Mouse (Mus musculus) mature B cell (primary cell): ENCODE measurements around the gene Ppp2r5c.

Experiments used
- in situ Hi-C: fragments of 300-500 bp; cut with MboI; formaldehyde crosslinking; loops from 2 replicates; pipeline ENCODE4 v1.14.3; 2019

The Ppp2r5c gene

GRCm38 (mm10) chr12:110446290-110447170 is at the start of gene Ppp2r5c:
Ppp2r5c (plus strand) TSS chr12:110447120.
- in situ Hi-C loops: loop anchor here (10.0 kb wide), 2 partner anchors 258 to 398 kb away; partner anchors contain the start of genes Hsp90aa1 and Mok

DNA sequence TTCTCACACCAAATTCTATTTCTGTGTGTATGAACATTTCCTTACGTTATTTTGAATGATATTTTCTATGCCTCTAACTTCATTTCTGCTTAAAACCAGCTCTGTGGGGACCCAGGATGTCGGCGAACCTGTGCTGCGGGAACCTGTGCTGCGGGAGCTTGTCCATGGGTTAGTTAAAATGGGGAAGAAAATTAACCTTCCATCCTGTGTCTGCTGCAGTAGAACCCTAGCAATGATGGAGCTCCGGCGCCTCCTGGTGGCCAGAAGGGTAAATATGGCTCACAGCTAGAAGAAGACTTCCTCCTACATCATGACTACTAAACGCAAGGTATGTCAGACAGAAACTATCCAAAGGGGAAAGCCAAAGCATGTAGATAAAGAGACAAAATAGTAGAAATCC is 48.6 kb upstream of the Ppp2r5c start:
- in situ Hi-C loops: loop anchor here (25.0 kb wide), 1 partner anchor 961 kb away; no protein-coding TSS in a partner anchor

- in situ Hi-C loops: loop anchor here (25.0 kb wide), 1 partner anchor 962 kb away; no protein-coding TSS in a partner anchor
Observed at GRCm38 (mm10) chr12:110399161-110399560, 47.8 kb upstream of the Ppp2r5c start.

DNA sequence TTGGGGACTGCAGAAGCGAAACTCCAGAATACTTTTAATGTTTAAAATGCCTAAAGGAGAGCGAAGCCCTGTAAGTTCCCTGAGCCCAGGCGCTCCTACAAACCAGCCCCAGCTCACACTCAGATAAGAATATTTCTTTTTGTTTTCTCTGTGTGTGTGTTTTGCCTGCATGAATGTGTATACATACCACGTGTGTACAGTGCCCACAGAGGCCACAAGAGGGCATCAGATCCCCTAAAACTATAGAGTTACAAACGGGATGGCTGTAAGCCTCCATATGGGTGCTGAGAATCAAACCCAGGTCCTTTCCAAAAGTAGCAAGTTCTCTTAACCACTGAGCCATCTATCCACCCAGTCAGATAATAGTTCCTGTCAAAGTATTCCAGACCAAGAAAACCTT is 46.0 kb upstream of the Ppp2r5c start:
- in situ Hi-C loops: no loop called here

- in situ Hi-C loops: no loop called here
Observed at GRCm38 (mm10) chr12:110401871-110402270, 45.0 kb upstream of the Ppp2r5c start.

DNA sequence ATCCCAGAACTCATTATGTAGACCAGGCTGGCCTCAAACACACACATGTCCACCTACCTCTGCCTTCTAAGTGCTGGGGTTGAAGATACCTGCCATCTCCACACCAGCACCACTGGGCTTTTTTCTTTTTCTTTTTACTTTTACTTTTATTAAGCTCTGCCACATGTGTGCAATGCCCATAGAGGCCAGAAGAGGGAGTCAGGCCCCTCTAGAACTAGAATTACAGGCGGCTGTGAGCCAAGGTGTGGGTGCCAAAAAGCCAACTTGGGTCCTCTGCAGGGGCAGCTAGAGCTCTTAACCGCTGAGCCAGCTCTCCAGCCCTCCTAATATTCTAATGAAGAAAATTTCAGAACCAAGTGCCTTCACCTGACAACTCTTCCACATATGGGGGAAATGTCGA is 30.7 kb upstream of the Ppp2r5c start:
- in situ Hi-C loops: no loop called here

GRCm38 (mm10) chr12:110417023-110417986 is 29.6 kb upstream of the Ppp2r5c start:
- in situ Hi-C loops: no loop called here

DNA sequence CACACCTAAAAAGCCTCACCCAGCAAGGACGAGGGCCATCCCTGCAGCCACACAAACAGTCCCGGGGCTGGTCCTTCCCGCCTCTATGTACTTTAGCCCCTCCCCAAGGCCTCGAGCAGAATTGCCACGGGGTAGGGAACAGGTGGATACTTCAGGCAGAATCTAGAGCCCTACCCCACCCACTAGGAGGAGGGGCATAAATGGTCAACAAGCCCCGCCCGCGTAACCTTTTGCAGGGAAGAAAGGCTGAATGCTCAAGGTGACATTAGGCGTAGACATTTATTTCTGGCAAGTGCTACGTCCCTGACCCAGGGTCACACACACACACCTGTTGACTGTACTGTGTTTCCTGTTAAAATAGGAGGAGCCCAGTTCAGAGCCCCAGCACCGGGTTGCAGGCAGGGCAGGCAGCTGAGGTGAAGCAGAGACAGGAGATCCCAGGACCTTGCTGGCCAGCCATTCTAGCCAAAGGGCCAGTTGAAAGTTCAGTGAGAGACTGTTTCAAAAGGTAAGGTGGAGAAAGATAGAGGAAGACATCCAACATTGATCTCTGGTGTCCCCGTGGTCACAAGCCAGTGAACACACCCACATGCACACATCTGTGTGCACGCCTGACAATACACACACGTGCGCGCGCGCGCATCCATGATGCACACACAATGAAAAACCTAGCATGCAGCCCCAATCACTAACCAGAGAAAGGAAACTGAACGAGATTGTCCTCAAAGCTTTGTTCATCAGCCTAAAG is 28.8 kb upstream of the Ppp2r5c start:
- in situ Hi-C loops: no loop called here

GRCm38 (mm10) chr12:110418735-110419350 is 28.1 kb upstream of the Ppp2r5c start:
- in situ Hi-C loops: no loop called here

- in situ Hi-C loops: no loop called here
Observed at GRCm38 (mm10) chr12:110419879-110420278, 27.0 kb upstream of the Ppp2r5c start.

- in situ Hi-C loops: no loop called here
Observed at GRCm38 (mm10) chr12:110421361-110421760, 25.6 kb upstream of the Ppp2r5c start.

- in situ Hi-C loops: no loop called here
Observed at GRCm38 (mm10) chr12:110424008-110424704, 22.8 kb upstream of the Ppp2r5c start.

- in situ Hi-C loops: no loop called here
Observed at GRCm38 (mm10) chr12:110426417-110427010, 20.4 kb upstream of the Ppp2r5c start.

- in situ Hi-C loops: no loop called here
Observed at GRCm38 (mm10) chr12:110429340-110429973, 17.5 kb upstream of the Ppp2r5c start.

- in situ Hi-C loops: no loop called here
Observed at GRCm38 (mm10) chr12:110429990-110430389, 16.9 kb upstream of the Ppp2r5c start.

GRCm38 (mm10) chr12:110431805-110432204 is 15.1 kb upstream of the Ppp2r5c start:
- in situ Hi-C loops: no loop called here

GRCm38 (mm10) chr12:110436638-110437366 is 10.1 kb upstream of the Ppp2r5c start:
- in situ Hi-C loops: no loop called here

- in situ Hi-C loops: no loop called here
Observed at GRCm38 (mm10) chr12:110437367-110437703, 9.6 kb upstream of the Ppp2r5c start.
